Mouse (Mus musculus): ENCODE measurements around the gene H2-Q4.
"Not testable (repeated sequence)": the region's sequence is repeated elsewhere in the genome, so short reads cannot be mapped to it uniquely, and the experiment has no call there.

- not testable (repeated sequence) for TF ChIP-seq CTCF (conservative IDR thresholded peaks at IDR 0.05; ENCODE audit: insufficient read depth, insufficient read length, low read depth, low read length); POLR2A (IDR thresholded peaks at IDR 0.05; ENCODE audit: low read depth, low read length)
Observed at GRCm38 (mm10) chr17:35424106-35424505, 44.7 kb downstream of the H2-Q4 start.

Measured in kidney, adult 2 months (tissue).